Mouse (Mus musculus): ENCODE data around the gene Mfap4. TPM values are rescaled to one million over a fixed set of nuclear protein-coding genes. Genes with fewer than 3 reads are reported as not detected.
A peak's percentile ranks its signal among the peaks of the same experiment; 100 is the strongest.

Gene Mfap4
- polyA plus RNA-seq, 1 experiment from 2014 or later, result 11.0 TPM

GRCm38 (mm10) chr11:61465422-61465821 is 19.8 kb upstream of the Mfap4 start:
- Histone ChIP-seq H3K9me3 (replicated peaks) (no peaks in the 10 kb centered on the region), H3K36me3 (no peaks in the 10 kb centered on the region), H3K4me1 (no peaks in the 10 kb centered on the region), H3K9ac (no peak overlapping the region), H3K4me2 (no peak overlapping the region), H3K27ac (no peak overlapping the region), H3K4me3 (no peak overlapping the region), H3K27me3 (replicated peaks) (no peaks in the 10 kb centered on the region)
- ATAC-seq, result no peak
- WGBS (ENCODE audit: insufficient replicate concordance), result 65% methylated on average over 4 of the region's 4 CpGs

GRCm38 (mm10) chr11:61468534-61468933 is 16.7 kb upstream of the Mfap4 start:
- Histone ChIP-seq H3K36me3 (no peaks in the 10 kb centered on the region), H3K27ac (no peak overlapping the region), H3K4me3 (no peak overlapping the region), H3K27me3 (replicated peaks) (no peaks in the 10 kb centered on the region), H3K4me1 (no peaks in the 10 kb centered on the region), H3K9me3 (replicated peaks) (no peaks in the 10 kb centered on the region), H3K9ac (no peak overlapping the region), H3K4me2 (no peak overlapping the region)
- WGBS (ENCODE audit: insufficient replicate concordance), result 59% methylated on average over 4 of the region's 4 CpGs
- no peak for ATAC-seq

- Histone ChIP-seq H3K4me3 (no peak overlapping the region), H3K36me3 (no peaks in the 10 kb centered on the region), H3K4me1 (no peaks in the 10 kb centered on the region), H3K4me2 (no peak overlapping the region), H3K9ac (no peak overlapping the region), H3K27ac (no peak overlapping the region), H3K9me3 (replicated peaks) (no peaks in the 10 kb centered on the region), H3K27me3 (replicated peaks) (no peaks in the 10 kb centered on the region)
- ATAC-seq, result no peak
- 32% methylated on average over 7 of the region's 7 CpGs for WGBS (ENCODE audit: insufficient replicate concordance)
Measured at GRCm38 (mm10) chr11:61469317-61469917, 15.8 kb upstream of the Mfap4 start.

- no peak overlapping the region for H3K4me3 ChIP-seq
- H3K9me3 ChIP-seq (replicated peaks), result no peaks in the 10 kb centered on the region
- no peak for ATAC-seq
- no peak overlapping the region for H3K27ac ChIP-seq
- H3K9ac ChIP-seq, result no peak overlapping the region
- H3K4me2 ChIP-seq, result no peak overlapping the region
- H3K4me1 ChIP-seq, result no peaks in the 10 kb centered on the region
- H3K27me3 ChIP-seq (replicated peaks), result no peaks in the 10 kb centered on the region
- H3K36me3 ChIP-seq, result no peaks in the 10 kb centered on the region
Measured at GRCm38 (mm10) chr11:61470880-61471279, 14.4 kb upstream of the Mfap4 start.

- no peak overlapping the region for H3K9ac ChIP-seq
- H3K27ac ChIP-seq, result no peak overlapping the region
- WGBS (ENCODE audit: insufficient replicate concordance), result 58% methylated on average over 4 of the region's 4 CpGs
- no peaks in the 10 kb centered on the region for H3K36me3 ChIP-seq
- ATAC-seq, result no peak
- no peak overlapping the region for H3K4me3 ChIP-seq
- peaks cover 9% of the 10 kb centered on the region for H3K27me3 ChIP-seq (replicated peaks)
- no peak overlapping the region for H3K4me2 ChIP-seq
- H3K9me3 ChIP-seq (replicated peaks), result no peaks in the 10 kb centered on the region
- no peaks in the 10 kb centered on the region for H3K4me1 ChIP-seq
Measured at GRCm38 (mm10) chr11:61473630-61474029, 11.6 kb upstream of the Mfap4 start.

- 51% methylated on average over 12 of the region's 12 CpGs for WGBS (ENCODE audit: insufficient replicate concordance)
- Histone ChIP-seq H3K9ac (no peak overlapping the region), H3K4me2 (no peak overlapping the region), H3K4me1 (peaks cover 5% of the 10 kb centered on the region), H3K27ac (no peak overlapping the region), H3K27me3 (replicated peaks) (peaks cover 9% of the 10 kb centered on the region), H3K36me3 (no peaks in the 10 kb centered on the region), H3K4me3 (no peak overlapping the region), H3K9me3 (replicated peaks) (no peaks in the 10 kb centered on the region)
- no peak for ATAC-seq
Measured at GRCm38 (mm10) chr11:61476786-61477382, 8.3 kb upstream of the Mfap4 start.

- Histone ChIP-seq H3K36me3 (no peaks in the 10 kb centered on the region), H3K9me3 (replicated peaks) (no peaks in the 10 kb centered on the region), H3K4me1 (peaks cover 5% of the 10 kb centered on the region), H3K4me2 (no peak overlapping the region), H3K9ac (no peak overlapping the region), H3K27me3 (replicated peaks) (peaks cover 9% of the 10 kb centered on the region), H3K4me3 (no peak overlapping the region), H3K27ac (no peak overlapping the region)
- WGBS (ENCODE audit: insufficient replicate concordance), result 68% methylated on average over 17 of the region's 17 CpGs
- no peak for ATAC-seq
Measured at GRCm38 (mm10) chr11:61477566-61478508, 7.4 kb upstream of the Mfap4 start.

GRCm38 (mm10) chr11:61478788-61479187 is 6.4 kb upstream of the Mfap4 start:
- Histone ChIP-seq H3K4me1 (peaks cover 5% of the 10 kb centered on the region), H3K4me2 (no peak overlapping the region), H3K27ac (no peak overlapping the region), H3K36me3 (no peaks in the 10 kb centered on the region), H3K9me3 (replicated peaks) (no peaks in the 10 kb centered on the region), H3K27me3 (replicated peaks) (peaks cover 9% of the 10 kb centered on the region), H3K4me3 (no peak overlapping the region), H3K9ac (no peak overlapping the region)
- 66% methylated on average over 4 of the region's 4 CpGs for whole genome bisulfite sequencing (ENCODE audit: insufficient replicate concordance)
- no peak for ATAC-seq

GRCm38 (mm10) chr11:61481239-61482090 is 3.8 kb upstream of the Mfap4 start:
- H3K36me3 ChIP-seq, result no peaks in the 10 kb centered on the region
- no peaks in the 10 kb centered on the region for H3K9me3 ChIP-seq (replicated peaks)
- no peak overlapping the region for H3K9ac ChIP-seq
- H3K4me3 ChIP-seq, result no peak overlapping the region
- H3K27me3 ChIP-seq (replicated peaks), result peaks cover 20% of the 10 kb centered on the region
- no peak for ATAC-seq
- H3K4me2 ChIP-seq, result no peak overlapping the region
- WGBS (ENCODE audit: insufficient replicate concordance), result 57% methylated on average over 9 of the region's 9 CpGs
- H3K4me1 ChIP-seq, result peaks cover 5% of the 10 kb centered on the region
- H3K27ac ChIP-seq, result no peak overlapping the region

- H3K27ac ChIP-seq, result no peak overlapping the region
- H3K27me3 ChIP-seq (replicated peaks), result peaks cover 12% of the 10 kb centered on the region; the same call in 1 of the 2 replicates
- H3K36me3 ChIP-seq, result peaks cover 5% of the 10 kb centered on the region
- H3K4me2 ChIP-seq, result no peak overlapping the region
- no peak overlapping the region for H3K9ac ChIP-seq
- no peak for ATAC-seq
- no peak overlapping the region for H3K4me3 ChIP-seq
- 78% methylated on average over 13 of the region's 13 CpGs for WGBS (ENCODE audit: insufficient replicate concordance)
- H3K9me3 ChIP-seq (replicated peaks), result no peaks in the 10 kb centered on the region
- peaks cover 5% of the 10 kb centered on the region for H3K4me1 ChIP-seq
Measured at GRCm38 (mm10) chr11:61483226-61483845, 1.9 kb upstream of the Mfap4 start.

- Histone ChIP-seq H3K4me3 (no peak overlapping the region), H3K9me3 (replicated peaks) (no peaks in the 10 kb centered on the region), H3K4me1 (peaks cover 5% of the 10 kb centered on the region), H3K27me3 (replicated peaks) (peaks cover 12% of the 10 kb centered on the region; the same call in 1 of the 2 replicates), H3K27ac (0 out of 2 replicates have a peak overlapping the region, but pooled peaks have one; percentile 4), H3K9ac (no peak overlapping the region), H3K4me2 (no peak overlapping the region), H3K36me3 (peaks cover 14% of the 10 kb centered on the region)
- ATAC-seq, result no peak
- 50% methylated on average over 10 of the region's 10 CpGs for WGBS (ENCODE audit: insufficient replicate concordance)
Measured at GRCm38 (mm10) chr11:61484256-61484612, 997 bp upstream of the Mfap4 start.

Measured in liver, embryonic 12.5 days (tissue).